Mouse (Mus musculus): ENCODE data around the gene Slc2a5. TPM values are rescaled to one million over a fixed set of nuclear protein-coding genes. Genes with fewer than 3 reads are reported as not detected.

The Slc2a5 gene
- polyA plus RNA-seq, 1 experiment from 2014 or later, result 1.4 TPM

DNA sequence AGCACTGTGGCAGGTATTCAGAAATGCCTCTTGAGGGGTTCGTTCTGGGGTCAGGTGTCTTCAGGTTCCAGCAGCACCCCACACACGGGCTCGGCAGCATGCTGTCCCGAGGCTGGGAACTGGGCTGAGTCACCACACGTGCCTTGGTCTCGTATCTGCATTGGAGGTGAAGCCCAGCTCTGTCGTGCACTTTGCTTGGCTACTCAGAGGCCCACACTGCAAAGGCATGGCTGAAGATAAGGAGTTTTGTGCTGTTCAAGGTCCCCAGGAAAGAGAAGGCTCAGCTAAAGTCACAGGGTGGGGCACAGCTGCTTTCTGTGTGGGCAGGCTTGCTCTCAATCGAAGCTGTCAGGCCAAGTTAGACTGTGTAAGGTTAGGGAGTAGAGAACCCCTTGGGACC lies 33.4 kb downstream of the Slc2a5 start:
- no peak for ATAC-seq (ENCODE audit: low FRiP score, low read depth)
- no peak overlapping the region for H3K4me2 ChIP-seq (replicated peaks)
- peaks cover 12% of the 10 kb centered on the region; the same call in 1 of the 2 replicates for H3K9me3 ChIP-seq
- no peaks in the 10 kb centered on the region; the same call in 1 of the 2 replicates for H3K27me3 ChIP-seq
- H3K4me1 ChIP-seq, result no peaks in the 10 kb centered on the region
- H3K27ac ChIP-seq (replicated peaks), result no peak overlapping the region
- H3K4me3 ChIP-seq, result no peak overlapping the region
- no peaks in the 10 kb centered on the region for H3K36me3 ChIP-seq
- H3K9ac ChIP-seq (replicated peaks), result no peak overlapping the region
- WGBS, result 85% methylated on average over 8 of the region's 8 CpGs

- 86% methylated on average over 4 of the region's 4 CpGs for WGBS
- peaks cover 5% of the 10 kb centered on the region; the same call in 1 of the 2 replicates for H3K9me3 ChIP-seq
- no peak for ATAC-seq (ENCODE audit: low FRiP score, low read depth)
- H3K27me3 ChIP-seq, result peaks cover 3% of the 10 kb centered on the region; the same call in 1 of the 2 replicates
- H3K9ac ChIP-seq (replicated peaks), result no peak overlapping the region
- no peak overlapping the region for H3K4me2 ChIP-seq (replicated peaks)
- no peak overlapping the region for H3K4me3 ChIP-seq
- no peaks in the 10 kb centered on the region for H3K4me1 ChIP-seq
- no peaks in the 10 kb centered on the region for H3K36me3 ChIP-seq
- H3K27ac ChIP-seq (replicated peaks), result no peak overlapping the region
Observed at GRCm38 (mm10) chr4:150155301-150155700, 36.2 kb downstream of the Slc2a5 start.

GRCm38 (mm10) chr4:150155731-150156130 lies 36.6 kb downstream of the Slc2a5 start:
- Histone ChIP-seq H3K4me2 (replicated peaks) (no peak overlapping the region), H3K4me1 (no peaks in the 10 kb centered on the region), H3K9me3 (peaks cover 5% of the 10 kb centered on the region; the same call in 1 of the 2 replicates), H3K9ac (replicated peaks) (no peak overlapping the region), H3K4me3 (no peak overlapping the region), H3K27me3 (peaks cover 3% of the 10 kb centered on the region; the same call in 1 of the 2 replicates), H3K36me3 (no peaks in the 10 kb centered on the region), H3K27ac (replicated peaks) (no peak overlapping the region)
- 85% methylated on average over 4 of the region's 4 CpGs for WGBS
- no peak for ATAC-seq (ENCODE audit: low FRiP score, low read depth)

- no peaks in the 10 kb centered on the region for H3K36me3 ChIP-seq
- ATAC-seq (ENCODE audit: low FRiP score, low read depth), result no peak
- no peak overlapping the region for H3K4me2 ChIP-seq (replicated peaks)
- H3K4me1 ChIP-seq, result no peaks in the 10 kb centered on the region
- H3K27ac ChIP-seq (replicated peaks), result no peak overlapping the region
- WGBS, result 76% methylated on average over 14 of the region's 14 CpGs
- H3K27me3 ChIP-seq, result peaks cover 3% of the 10 kb centered on the region; the same call in 1 of the 2 replicates
- no peaks in the 10 kb centered on the region for H3K9me3 ChIP-seq
- H3K9ac ChIP-seq (replicated peaks), result no peak overlapping the region
- H3K4me3 ChIP-seq, result no peak overlapping the region
Observed at GRCm38 (mm10) chr4:150157348-150157882, 38.3 kb downstream of the Slc2a5 start.

GRCm38 (mm10) chr4:150159458-150159857 lies 40.4 kb downstream of the Slc2a5 start:
- Histone ChIP-seq H3K4me1 (no peaks in the 10 kb centered on the region), H3K4me3 (no peak overlapping the region), H3K36me3 (no peaks in the 10 kb centered on the region), H3K27me3 (peaks cover 3% of the 10 kb centered on the region; the same call in 1 of the 2 replicates), H3K4me2 (replicated peaks) (no peak overlapping the region), H3K9me3 (no peaks in the 10 kb centered on the region), H3K27ac (replicated peaks) (no peak overlapping the region), H3K9ac (replicated peaks) (no peak overlapping the region)
- no peak for ATAC-seq (ENCODE audit: low FRiP score, low read depth)
- WGBS, result 87% methylated on average over 2 of the region's 2 CpGs

DNA sequence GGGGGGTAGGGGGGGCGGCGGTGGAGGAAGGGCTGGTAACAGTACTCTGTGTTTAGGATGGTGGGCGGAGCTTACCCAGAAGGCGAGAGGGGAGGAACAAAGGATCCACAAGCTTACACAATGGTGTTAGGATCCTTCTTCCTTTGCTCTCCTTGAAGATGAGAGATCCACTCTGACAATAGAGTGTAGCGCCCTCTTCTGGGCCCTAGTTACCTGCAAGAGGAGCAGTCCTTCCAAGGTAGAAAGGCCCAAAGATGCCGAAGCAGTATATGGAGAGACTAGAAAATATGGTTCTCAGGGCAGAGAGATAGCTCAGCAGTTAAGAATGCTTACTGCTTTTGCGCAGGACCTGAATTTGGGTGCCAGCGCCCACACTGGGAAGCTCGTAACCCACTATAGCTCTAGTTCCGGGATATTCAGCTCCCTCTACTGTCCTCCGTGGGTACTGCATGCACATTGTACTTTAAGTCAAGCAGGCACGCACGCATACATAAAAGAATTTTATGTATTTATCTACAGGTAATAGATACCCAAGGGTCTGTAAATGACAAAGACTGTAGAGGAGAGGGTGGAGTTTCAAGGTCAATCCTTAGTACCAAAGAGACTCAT lies 43.6 kb downstream of the Slc2a5 start:
- no peak overlapping the region for H3K27ac ChIP-seq (replicated peaks)
- no peaks in the 10 kb centered on the region for H3K36me3 ChIP-seq
- no peak overlapping the region for H3K9ac ChIP-seq (replicated peaks)
- no peak overlapping the region for H3K4me2 ChIP-seq (replicated peaks)
- 75% methylated on average over 13 of the region's 13 CpGs for WGBS
- no peak overlapping the region for H3K4me3 ChIP-seq
- no peaks in the 10 kb centered on the region for H3K9me3 ChIP-seq
- no peak for ATAC-seq (ENCODE audit: low FRiP score, low read depth)
- 0 out of 2 replicates have a peak, but pooled peaks cover 3% of the 10 kb centered on the region for H3K27me3 ChIP-seq
- H3K4me1 ChIP-seq, result no peaks in the 10 kb centered on the region

GRCm38 (mm10) chr4:150164875-150165274 lies 45.8 kb downstream of the Slc2a5 start:
- Histone ChIP-seq H3K4me1 (no peaks in the 10 kb centered on the region), H3K4me2 (replicated peaks) (no peak overlapping the region), H3K9me3 (no peaks in the 10 kb centered on the region), H3K9ac (replicated peaks) (no peak overlapping the region), H3K27me3 (no peaks in the 10 kb centered on the region), H3K27ac (replicated peaks) (no peak overlapping the region), H3K36me3 (no peaks in the 10 kb centered on the region), H3K4me3 (no peak overlapping the region)
- ATAC-seq (ENCODE audit: low FRiP score, low read depth), result no peak
- WGBS, result 33% methylated on average over 13 of the region's 13 CpGs

- 78% methylated on average over 10 of the region's 10 CpGs for WGBS
- H3K4me3 ChIP-seq, result no peak overlapping the region
Observed at GRCm38 (mm10) chr4:150168406-150168805, 49.3 kb downstream of the Slc2a5 start.

GRCm38 (mm10) chr4:150172107-150172506 lies 53.0 kb downstream of the Slc2a5 start:
- Histone ChIP-seq H3K27ac (replicated peaks) (no peak overlapping the region), H3K36me3 (no peaks in the 10 kb centered on the region), H3K4me2 (replicated peaks) (no peak overlapping the region), H3K9me3 (no peaks in the 10 kb centered on the region), H3K4me1 (no peaks in the 10 kb centered on the region), H3K27me3 (no peaks in the 10 kb centered on the region), H3K4me3 (no peak overlapping the region), H3K9ac (replicated peaks) (no peak overlapping the region)
- no peak for ATAC-seq (ENCODE audit: low FRiP score, low read depth)
- 79% methylated on average over 8 of the region's 8 CpGs for WGBS

More at GRCm38 (mm10) chr4:150168406-150168805, 49.3 kb downstream of the Slc2a5 start:
- Histone ChIP-seq H3K36me3 (no peaks in the 10 kb centered on the region), H3K9me3 (no peaks in the 10 kb centered on the region), H3K9ac (replicated peaks) (no peak overlapping the region), H3K4me2 (replicated peaks) (no peak overlapping the region), H3K27me3 (no peaks in the 10 kb centered on the region), H3K27ac (replicated peaks) (no peak overlapping the region), H3K4me1 (no peaks in the 10 kb centered on the region)
- no peak for ATAC-seq (ENCODE audit: low FRiP score, low read depth)

DNA sequence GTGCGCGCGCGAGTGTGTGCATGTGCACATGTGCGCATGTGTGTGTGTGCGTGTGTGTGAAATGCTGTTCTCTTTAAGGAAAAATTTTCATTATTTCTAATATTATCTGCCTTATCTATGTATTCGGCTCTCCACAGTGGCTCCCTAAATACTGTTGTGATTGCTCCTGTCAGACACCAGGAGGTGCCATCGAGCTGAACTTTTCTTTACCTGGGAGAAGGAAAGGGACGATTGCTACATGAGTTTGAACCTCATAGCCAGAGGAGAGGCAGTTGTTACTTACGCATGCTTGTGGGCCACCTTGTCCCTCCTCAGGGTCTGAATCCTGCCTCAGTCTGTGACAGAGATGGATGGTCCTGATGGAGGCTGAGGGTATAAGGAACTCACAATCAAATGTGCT lies 54.2 kb downstream of the Slc2a5 start:
- H3K27ac ChIP-seq (replicated peaks), result no peak overlapping the region
- H3K9ac ChIP-seq (replicated peaks), result no peak overlapping the region
- no peaks in the 10 kb centered on the region for H3K36me3 ChIP-seq
- WGBS, result 64% methylated on average over 10 of the region's 10 CpGs
- ATAC-seq (ENCODE audit: low FRiP score, low read depth), result no peak
- H3K9me3 ChIP-seq, result no peaks in the 10 kb centered on the region
- no peaks in the 10 kb centered on the region for H3K27me3 ChIP-seq
- H3K4me1 ChIP-seq, result no peaks in the 10 kb centered on the region
- no peak overlapping the region for H3K4me2 ChIP-seq (replicated peaks)
- no peak overlapping the region for H3K4me3 ChIP-seq

- no peak overlapping the region for H3K9ac ChIP-seq (replicated peaks)
- H3K9me3 ChIP-seq, result no peaks in the 10 kb centered on the region
- H3K4me3 ChIP-seq, result no peak overlapping the region
- no peak for ATAC-seq (ENCODE audit: low FRiP score, low read depth)
- no peak overlapping the region for H3K4me2 ChIP-seq (replicated peaks)
- H3K27me3 ChIP-seq, result no peaks in the 10 kb centered on the region
- no peaks in the 10 kb centered on the region for H3K4me1 ChIP-seq
- H3K27ac ChIP-seq (replicated peaks), result no peak overlapping the region
- WGBS, result 91% methylated on average over 14 of the region's 14 CpGs
- no peaks in the 10 kb centered on the region for H3K36me3 ChIP-seq
Observed at GRCm38 (mm10) chr4:150174027-150174426, 54.9 kb downstream of the Slc2a5 start.

DNA sequence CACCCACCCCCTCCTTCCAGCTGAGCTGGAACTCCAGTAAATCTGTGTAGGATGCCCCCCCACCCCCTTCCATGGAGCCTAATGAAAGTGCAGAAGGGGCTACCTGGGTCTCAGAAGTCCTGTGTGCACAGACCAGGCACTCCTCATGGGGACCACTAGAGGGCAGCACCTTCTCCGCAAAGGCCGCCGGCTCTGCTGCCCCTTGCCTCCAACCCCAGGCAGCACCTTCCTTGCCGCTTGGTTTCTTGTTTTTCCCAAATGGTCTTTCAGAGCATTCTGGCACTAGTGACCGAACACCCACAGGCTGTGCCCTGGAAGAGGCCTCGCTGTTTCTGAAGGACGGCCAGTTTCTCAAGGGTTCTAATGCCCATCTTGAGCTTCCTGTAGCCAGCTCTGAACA lies 57.5 kb downstream of the Slc2a5 start:
- Histone ChIP-seq H3K4me1 (no peaks in the 10 kb centered on the region), H3K4me3 (no peak overlapping the region), H3K27ac (replicated peaks) (no peak overlapping the region), H3K4me2 (replicated peaks) (no peak overlapping the region), H3K27me3 (no peaks in the 10 kb centered on the region), H3K36me3 (no peaks in the 10 kb centered on the region), H3K9me3 (no peaks in the 10 kb centered on the region), H3K9ac (replicated peaks) (no peak overlapping the region)
- 9% methylated on average over 7 of the region's 7 CpGs for WGBS
- ATAC-seq (ENCODE audit: low FRiP score, low read depth), result no peak
